Mouse (Mus musculus) limb, embryonic 14.5 days (tissue): ENCODE results near the gene Abcc3. TPM values are rescaled to one million over a fixed set of nuclear protein-coding genes. Genes with fewer than 3 reads are reported as not detected.
"Not testable (repeated sequence)": the region's sequence is repeated elsewhere in the genome, so short reads cannot be mapped to it uniquely, and the experiment has no call there.

Experiments
- ATAC-seq: fragments of 200-750 bp; cut with Nextera tagmentation; 2 replicates; pipeline ENCODE4 v1.8.0; 2017; ENCODE audit warnings: low read depth, moderate number of reproducible peaks, moderate TSS enrichment; ENCODE audit not compliant: low FRiP score
- DNase-seq: peaks from one replicate; pipeline ENCODE4 v3.0.0-alpha.2; 2015; ENCODE audit warnings: low spot score
- H3K27ac ChIP-seq: fragments of 300-500 bp; sonication (generic); replicated peaks from 2 replicates; pipeline ENCODE4 v1.5.1; 2014; ENCODE audit warnings: low read depth, mild to moderate bottlenecking, low read length, moderate library complexity, mixed read lengths
- H3K27me3 ChIP-seq: fragments of 300-500 bp; sonication (generic); 2 replicates; pipeline ENCODE4 v1.6.1; 2014; ENCODE audit warnings: low read length, mixed read lengths; ENCODE audit not compliant: control insufficient read depth, insufficient read depth
- H3K36me3 ChIP-seq: fragments of 300-500 bp; sonication (generic); 2 replicates; pipeline ENCODE4 v1.6.1; 2014; ENCODE audit warnings: mild to moderate bottlenecking, low read length, moderate library complexity, mixed read lengths; ENCODE audit not compliant: control insufficient read depth, insufficient read depth
- H3K4me1 ChIP-seq: fragments of 300-500 bp; sonication (generic); 2 replicates; pipeline ENCODE4 v1.6.1; 2014; ENCODE audit warnings: antibody characterized with exemption, low read length, mixed read lengths; ENCODE audit not compliant: control insufficient read depth, insufficient read depth
- H3K4me2 ChIP-seq: fragments of 300-500 bp; sonication (generic); replicated peaks from 2 replicates; pipeline ENCODE4 v1.6.1; 2014; ENCODE audit warnings: low read depth, mild to moderate bottlenecking, low read length, moderate library complexity; ENCODE audit not compliant: severe bottlenecking
- H3K4me3 ChIP-seq: fragments of 300-500 bp; sonication (generic); replicated peaks from 2 replicates; pipeline ENCODE4 v1.5.1; 2014; ENCODE audit warnings: low read length
- H3K9ac ChIP-seq: fragments of 300-500 bp; sonication (generic); 2 replicates; pipeline ENCODE4 v1.6.1; 2014; ENCODE audit warnings: mild to moderate bottlenecking, low read depth, low read length, moderate library complexity; ENCODE audit not compliant: severe bottlenecking
- H3K9me3 ChIP-seq: fragments of 300-500 bp; sonication (generic); 2 replicates; pipeline ENCODE4 v1.6.1; 2016; ENCODE audit warnings: low read length; ENCODE audit not compliant: control insufficient read depth
- POLR2A ChIP-seq: fragments of 200-500 bp; IDR thresholded peaks from 2 replicates; pipeline ENCODE4 v1.8.0; 2012; ENCODE audit warnings: inconsistent platforms, mild to moderate bottlenecking, moderate library complexity, borderline replicate concordance; ENCODE audit not compliant: insufficient read depth, insufficient read length; ENCODE audit errors: extremely low read depth
- WGBS: fragments of 180-500 bp; shearing (Covaris S2); extraction: QIAGEN DNeasy Blood & Tissue Kit; methylation state at CpG from one replicate; pipeline ENCODE4 v1.1.7; 2014; 5-methylcytosine and 5-hydroxymethylcytosine counted together
- polyA plus RNA-seq, 2 experiments: library from polyadenylated mRNA; depleted of rRNA in 1 of 2; stranded (reverse) in 1 of 2; unstranded in 1 of 2; fragments of >200 nt; fragmentation: Nextera tagmentation in 1 of 2; extraction: Ambion mirVana in 1 of 2; gene quantifications; 2 replicates each; pipeline versions ENCODE4 v1.2.1 to v1.2.3; 2012 to 2014

Abcc3 gene
- polyA plus RNA-seq, 2 experiments: 1.0 to 1.3 TPM

DNA sequence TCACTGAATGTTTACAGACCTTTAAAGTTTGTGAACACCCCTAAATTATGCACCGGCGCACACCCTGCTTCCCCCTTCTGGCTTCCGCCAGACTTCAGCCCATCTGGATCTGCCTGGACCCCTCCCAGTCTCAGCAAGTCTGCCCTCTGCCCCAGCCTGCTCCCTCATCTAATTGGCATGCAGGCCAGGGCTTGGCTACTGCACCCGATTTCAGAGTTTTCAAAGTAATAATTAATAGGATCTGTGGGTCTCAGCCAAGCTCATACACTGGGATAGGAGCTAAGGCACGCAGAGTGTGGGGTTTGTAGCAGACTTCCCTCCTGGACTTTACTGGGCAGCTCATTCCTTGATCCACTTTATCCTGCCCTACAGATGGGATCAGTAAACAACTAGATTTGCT lies 11.4 kb upstream of the Abcc3 start:
- no peak overlapping the region for H3K27ac ChIP-seq
- ATAC-seq: no peak
- no peak for DNase-seq
- H3K27me3 ChIP-seq: no peaks in the 10 kb centered on the region
- TF ChIP-seq POLR2A: no peak
- H3K36me3 ChIP-seq: peaks cover 8% of the 10 kb centered on the region
- H3K4me1 ChIP-seq: peaks cover 23% of the 10 kb centered on the region
- no peaks in the 10 kb centered on the region for H3K9me3 ChIP-seq
- 33% methylated on average over 5 of the region's 5 CpGs for WGBS
- H3K4me2 ChIP-seq: no peak overlapping the region
- H3K9ac ChIP-seq: no peak overlapping the region
- H3K4me3 ChIP-seq: no peak overlapping the region

GRCm38 (mm10) chr11:94403757-94404156 lies 11.0 kb upstream of the Abcc3 start:
- TF ChIP-seq POLR2A: no peak
- no peak for DNase-seq
- H3K9me3 ChIP-seq: no peaks in the 10 kb centered on the region
- no peak overlapping the region for H3K4me3 ChIP-seq
- H3K36me3 ChIP-seq: peaks cover 4% of the 10 kb centered on the region; the same call in 1 of the 2 replicates
- no peak overlapping the region for H3K9ac ChIP-seq
- H3K4me2 ChIP-seq: no peak overlapping the region
- ATAC-seq: no peak
- 69% methylated on average over 10 of the region's 10 CpGs for WGBS
- H3K27ac ChIP-seq: no peak overlapping the region
- no peaks in the 10 kb centered on the region for H3K27me3 ChIP-seq
- H3K4me1 ChIP-seq: peaks cover 23% of the 10 kb centered on the region

DNA sequence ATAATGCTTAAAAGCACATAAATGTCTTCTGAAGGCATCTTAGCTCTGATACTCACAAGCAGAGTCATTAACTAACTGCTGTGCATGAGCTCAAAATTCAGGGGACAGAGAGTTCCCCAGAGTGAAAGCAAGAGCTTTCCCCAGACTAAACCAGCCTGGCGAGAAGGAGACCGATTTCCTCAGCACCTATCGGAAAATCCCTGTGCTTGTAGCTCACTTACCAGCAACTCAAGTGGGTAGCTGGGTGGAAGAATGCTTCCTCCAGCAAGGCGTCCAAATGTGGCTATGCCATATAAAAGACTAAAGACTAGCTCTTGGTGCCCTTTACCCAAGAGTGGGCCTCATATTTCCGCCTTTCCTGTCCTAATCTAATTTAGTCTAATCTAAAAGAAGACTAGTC lies 9.9 kb upstream of the Abcc3 start:
- 83% methylated on average over 5 of the region's 5 CpGs for WGBS
- Histone ChIP-seq H3K9ac (no peak overlapping the region), H3K27me3 (no peaks in the 10 kb centered on the region), H3K4me1 (peaks cover 19% of the 10 kb centered on the region), H3K4me2 (no peak overlapping the region), H3K4me3 (no peak overlapping the region), H3K9me3 (no peaks in the 10 kb centered on the region), H3K27ac (no peak overlapping the region), H3K36me3 (no peaks in the 10 kb centered on the region)
- ATAC-seq (no peak), DNase-seq (no peak)
- no peak for TF ChIP-seq POLR2A

- not testable (repeated sequence) for H3K27me3 ChIP-seq, H3K9ac ChIP-seq, H3K4me3 ChIP-seq, ATAC-seq, H3K36me3 ChIP-seq, DNase-seq, H3K4me2 ChIP-seq, H3K9me3 ChIP-seq, H3K27ac ChIP-seq
- H3K4me1 ChIP-seq: peaks cover 15% of the 10 kb centered on the region
- WGBS: 81% methylated on average over 4 of the region's 4 CpGs
Observed at GRCm38 (mm10) chr11:94402029-94402428, 9.2 kb upstream of the Abcc3 start.

GRCm38 (mm10) chr11:94400996-94401395 lies 8.2 kb upstream of the Abcc3 start:
- no peak for ATAC-seq
- Histone ChIP-seq H3K27me3 (no peaks in the 10 kb centered on the region), H3K9ac (no peak overlapping the region), H3K4me1 (peaks cover 13% of the 10 kb centered on the region), H3K4me2 (no peak overlapping the region), H3K27ac (no peak overlapping the region), H3K4me3 (no peak overlapping the region), H3K9me3 (no peaks in the 10 kb centered on the region), H3K36me3 (no peaks in the 10 kb centered on the region)
- 70% methylated on average over 6 of the region's 6 CpGs for WGBS
- no peak for TF ChIP-seq POLR2A
- DNase-seq: no peak

GRCm38 (mm10) chr11:94394107-94394506 lies 1.3 kb upstream of the Abcc3 start:
- Histone ChIP-seq H3K4me2 (no peak overlapping the region), H3K4me3 (no peak overlapping the region), H3K9me3 (no peaks in the 10 kb centered on the region), H3K4me1 (0 out of 2 replicates have a peak, but pooled peaks cover 3% of the 10 kb centered on the region), H3K9ac (no peak overlapping the region), H3K36me3 (no peaks in the 10 kb centered on the region), H3K27me3 (no peaks in the 10 kb centered on the region), H3K27ac (no peak overlapping the region)
- 89% methylated on average over 7 of the region's 7 CpGs for WGBS
- no peak for ATAC-seq
- no peak for TF ChIP-seq POLR2A
- no peak for DNase-seq

DNA sequence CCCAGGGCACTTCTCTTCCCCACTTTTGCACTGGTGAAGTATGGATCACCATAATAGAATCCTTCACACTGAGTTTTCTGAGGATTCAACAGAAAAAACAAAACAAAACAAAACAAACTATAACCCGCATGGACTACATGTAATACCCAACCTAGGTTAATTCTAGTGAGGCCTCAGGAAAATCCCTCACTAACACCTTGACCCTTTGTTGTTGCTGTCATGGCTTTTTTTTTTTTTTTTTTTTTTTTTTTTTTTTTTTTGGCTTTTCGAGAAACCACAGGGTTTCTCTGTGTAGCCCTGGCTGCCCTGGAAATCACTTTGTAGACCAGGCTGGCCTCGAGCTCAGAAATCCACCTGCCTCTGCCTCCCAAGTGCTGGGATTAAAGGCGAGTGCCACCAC lies 693 bp upstream of the Abcc3 start:
- H3K27me3 ChIP-seq, H3K4me3 ChIP-seq, H3K36me3 ChIP-seq, H3K9me3 ChIP-seq, H3K4me2 ChIP-seq, DNase-seq, ATAC-seq, H3K9ac ChIP-seq, H3K27ac ChIP-seq, H3K4me1 ChIP-seq: not testable (repeated sequence)
- WGBS: 88% methylated on average over 4 of the region's 4 CpGs
